Mouse (Mus musculus) liver, adult (tissue): ENCODE data around the gene Olfr94.
"Not testable (repeated sequence)": the region's sequence is repeated elsewhere in the genome, so short reads cannot be mapped to it uniquely, and the experiment has no call there.

Source experiments
- GATA4 ChIP-seq: IDR thresholded peaks from 2 replicates; pipeline ENCODE4 v1.6.1; 2014; ENCODE audit warnings: mild to moderate bottlenecking, low read length; ENCODE audit not compliant: insufficient replicate concordance

Gene Olfr94

DNA sequence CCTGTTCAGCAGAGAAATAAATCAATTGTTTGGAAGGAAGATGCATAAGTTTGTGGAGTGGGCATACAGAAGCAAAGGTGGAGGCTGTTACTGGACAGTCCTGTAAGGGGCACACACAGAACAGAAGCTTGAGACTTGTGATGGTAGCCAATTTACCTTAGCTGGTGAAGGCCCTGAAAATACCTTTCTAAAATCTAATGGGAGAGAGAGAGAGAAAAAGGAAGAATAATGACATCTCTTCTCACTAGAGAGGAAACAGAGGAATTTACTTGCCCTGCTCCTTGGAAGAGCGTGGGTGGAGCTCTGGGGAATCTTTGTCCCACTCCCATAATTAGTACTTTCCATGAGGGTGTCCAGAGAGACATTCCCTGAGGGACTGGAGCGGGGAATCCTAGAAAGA, at the start of gene Olfr94:
TSS of gene Olfr94 (minus strand) at position 101 of the 400 bp plus-strand sequence.
- TF ChIP-seq GATA4, result no peak

DNA sequence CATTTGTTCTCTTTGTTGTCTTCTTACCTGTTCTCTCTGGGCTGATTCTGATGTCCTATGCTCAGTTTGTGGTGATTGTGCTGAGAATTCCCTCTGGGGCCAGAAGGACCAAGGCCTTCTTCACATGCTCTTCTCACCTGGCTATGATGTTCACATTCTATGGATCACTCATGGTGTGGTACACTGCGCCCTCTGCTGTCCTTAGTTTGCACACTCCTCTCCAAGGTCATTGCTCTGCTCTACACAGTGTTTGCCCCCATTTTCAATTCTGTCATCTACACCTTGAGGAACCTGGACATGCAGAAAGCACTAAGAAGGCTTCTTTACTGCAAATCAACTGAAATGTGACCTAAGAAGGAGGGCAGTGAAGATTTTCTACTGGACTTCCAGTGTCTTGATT, 49.8 kb upstream of the Olfr94 start:
- no peak for TF ChIP-seq GATA4

DNA sequence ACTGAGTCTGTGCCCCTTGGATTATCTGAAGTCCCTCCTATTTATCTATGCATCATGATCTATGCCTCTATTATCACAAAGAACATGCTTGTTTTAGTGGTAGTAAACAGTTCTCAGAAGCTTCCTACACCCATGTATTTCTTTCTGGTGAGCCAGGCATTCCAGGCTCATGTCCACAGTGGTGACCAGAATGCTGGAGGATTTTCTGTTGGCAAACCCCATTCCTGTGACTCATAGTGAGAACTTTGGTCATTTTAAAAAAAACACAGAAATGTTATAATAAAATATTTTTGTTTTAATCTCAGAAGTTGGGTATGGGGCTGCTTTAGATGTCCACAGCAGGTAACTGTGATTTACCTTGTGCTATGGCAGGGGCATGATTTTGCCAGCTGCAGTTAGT, 48.7 kb upstream of the Olfr94 start:
- no peak for TF ChIP-seq GATA4

DNA sequence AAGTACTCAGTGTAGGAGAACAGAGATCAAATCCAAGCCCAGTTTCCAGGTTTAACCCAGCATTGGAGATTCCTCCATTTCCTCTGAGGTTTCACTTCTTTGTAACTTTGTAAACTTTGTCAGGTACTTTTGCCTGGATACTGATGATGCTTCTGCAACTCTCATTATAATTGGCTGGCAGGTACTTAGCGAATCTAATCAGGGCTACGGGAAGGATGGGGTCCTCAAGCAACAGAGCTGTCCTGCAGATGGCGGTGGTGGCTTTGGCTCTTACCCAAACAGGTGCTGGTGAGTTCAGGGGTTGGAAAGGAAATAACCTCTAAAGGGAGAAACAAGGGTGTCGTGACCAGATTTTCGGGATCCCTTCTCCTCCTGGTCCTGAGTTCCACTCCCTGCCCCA, 45.9 kb upstream of the Olfr94 start:
- no peak for TF ChIP-seq GATA4

DNA sequence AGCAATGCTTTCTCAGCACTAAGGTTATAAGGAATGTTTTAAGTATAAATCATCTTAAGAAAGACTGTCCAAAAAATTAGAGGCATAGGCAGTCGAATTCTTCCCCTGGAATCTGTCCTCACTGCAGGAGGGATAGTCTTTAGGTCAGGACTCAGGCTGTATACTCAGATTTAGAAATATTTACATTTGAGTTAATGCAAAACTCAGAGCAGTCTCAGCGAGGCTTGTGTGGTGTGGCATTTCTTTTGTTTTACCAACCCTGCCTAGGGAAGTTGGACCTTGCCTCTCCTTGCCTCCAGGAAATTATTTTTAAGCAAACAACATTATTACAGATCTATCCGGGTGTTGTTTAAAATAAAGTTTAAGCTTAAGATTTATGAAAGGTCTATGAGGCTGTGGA, 41.4 kb upstream of the Olfr94 start:
- no peak for TF ChIP-seq GATA4

DNA sequence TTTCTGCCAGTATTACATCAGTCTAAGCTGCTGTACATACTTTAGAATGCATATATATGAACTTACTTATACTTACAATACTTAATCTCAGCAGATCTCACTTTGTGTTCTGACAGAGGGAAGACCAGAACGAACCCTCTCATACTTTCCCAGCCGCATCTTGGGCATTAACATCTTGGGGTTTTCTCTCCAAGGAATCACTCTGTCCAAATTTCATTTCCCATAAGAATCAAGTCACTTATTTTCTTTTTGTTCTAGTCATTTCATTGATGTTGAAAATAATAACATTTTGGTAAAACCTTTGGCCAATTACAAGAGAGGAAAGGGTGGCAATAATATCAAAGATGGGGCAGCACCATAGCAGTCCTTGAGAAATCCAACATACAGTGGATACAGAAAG, 36.4 kb upstream of the Olfr94 start, which contains the start of gene Olfr97:
TSS of gene Olfr97 (minus strand) at position 101 of the 400 bp plus-strand sequence.
- not testable (repeated sequence) for TF ChIP-seq GATA4

DNA sequence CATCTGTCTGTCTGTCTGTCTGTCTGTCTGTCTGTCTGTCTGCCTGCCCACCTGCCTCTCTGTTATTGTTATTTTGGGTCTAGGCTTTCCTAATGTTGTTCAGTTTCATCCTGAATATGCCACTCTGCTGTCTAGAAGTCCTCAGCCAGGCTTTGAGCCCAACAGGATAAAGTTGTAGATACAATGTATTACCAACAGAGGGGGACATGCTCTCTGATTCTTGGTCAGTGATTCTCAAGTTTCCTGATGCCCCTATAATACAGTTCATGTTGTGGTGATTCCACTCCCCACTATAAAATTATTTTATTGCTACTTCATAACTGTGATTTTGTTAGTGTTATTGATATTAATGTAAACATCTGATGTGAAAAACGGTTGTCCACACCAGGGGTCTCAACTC, 21.1 kb upstream of the Olfr94 start:
- no peak for TF ChIP-seq GATA4

DNA sequence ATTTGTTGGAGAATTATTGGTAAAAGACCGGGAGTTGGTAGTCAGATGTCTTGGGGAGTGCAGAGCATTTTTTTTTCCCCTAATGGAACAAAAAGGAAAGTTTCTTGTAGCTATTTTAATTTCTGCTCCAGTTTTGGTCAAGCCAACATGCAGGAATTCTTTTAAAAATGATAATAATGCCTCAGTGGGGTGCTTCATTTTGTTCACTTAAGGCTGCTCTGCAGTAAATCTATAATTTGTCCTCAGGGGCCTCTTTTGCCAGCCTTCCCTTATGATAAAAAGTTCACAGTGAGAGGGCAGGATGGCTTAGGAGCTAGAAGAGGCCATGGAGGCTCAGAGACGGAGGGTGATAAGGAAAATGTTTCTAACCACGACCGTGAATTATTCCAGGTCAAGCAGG, 19.1 kb upstream of the Olfr94 start, which contains the start of gene Olfr96:
TSS of gene Olfr96 (plus strand) at position 301 of the 400 bp plus-strand sequence.
- no peak for TF ChIP-seq GATA4

DNA sequence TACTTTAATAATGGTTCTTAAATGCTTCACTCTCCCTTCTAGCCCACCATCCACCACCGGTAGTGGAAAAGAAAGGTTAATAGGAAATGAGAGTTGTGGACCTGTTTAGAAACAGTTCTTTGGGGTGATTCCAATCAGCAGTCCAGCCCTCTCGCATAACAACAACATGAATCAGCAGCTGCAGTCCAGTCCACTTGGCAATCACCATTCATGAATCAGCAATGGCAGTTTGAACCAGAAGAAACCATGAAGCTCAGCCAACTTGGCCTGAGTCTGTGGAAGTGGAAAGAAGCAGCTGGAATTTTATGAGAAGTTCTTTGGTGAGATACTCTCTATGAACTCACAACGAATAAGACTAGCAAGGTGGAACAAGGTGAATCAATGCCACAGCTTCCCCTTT, 17.7 kb upstream of the Olfr94 start:
- TF ChIP-seq GATA4, result no peak

DNA sequence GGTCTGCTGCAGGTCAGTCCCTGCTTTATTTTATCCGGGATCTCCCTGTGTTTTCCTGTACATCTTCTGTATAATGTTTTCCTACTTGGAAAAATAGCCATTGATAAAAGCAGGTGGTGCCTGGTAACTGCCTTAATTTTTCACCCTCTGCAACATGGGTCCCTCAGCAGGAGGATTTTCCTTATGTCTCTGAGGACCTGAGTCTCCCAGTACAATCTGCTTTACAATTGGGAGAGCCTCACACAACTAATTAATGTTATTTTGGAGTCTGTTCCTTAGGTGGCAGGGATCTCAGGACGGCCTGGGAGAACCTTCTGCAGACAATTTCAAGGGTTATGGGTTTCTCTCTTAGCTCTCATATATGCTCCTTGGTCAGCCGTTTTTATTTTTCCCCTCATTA, 12.2 kb upstream of the Olfr94 start, which contains the start of gene Olfr95:
TSS of gene Olfr95 (minus strand) at position 101 of the 400 bp plus-strand sequence.
- TF ChIP-seq GATA4, result no peak

DNA sequence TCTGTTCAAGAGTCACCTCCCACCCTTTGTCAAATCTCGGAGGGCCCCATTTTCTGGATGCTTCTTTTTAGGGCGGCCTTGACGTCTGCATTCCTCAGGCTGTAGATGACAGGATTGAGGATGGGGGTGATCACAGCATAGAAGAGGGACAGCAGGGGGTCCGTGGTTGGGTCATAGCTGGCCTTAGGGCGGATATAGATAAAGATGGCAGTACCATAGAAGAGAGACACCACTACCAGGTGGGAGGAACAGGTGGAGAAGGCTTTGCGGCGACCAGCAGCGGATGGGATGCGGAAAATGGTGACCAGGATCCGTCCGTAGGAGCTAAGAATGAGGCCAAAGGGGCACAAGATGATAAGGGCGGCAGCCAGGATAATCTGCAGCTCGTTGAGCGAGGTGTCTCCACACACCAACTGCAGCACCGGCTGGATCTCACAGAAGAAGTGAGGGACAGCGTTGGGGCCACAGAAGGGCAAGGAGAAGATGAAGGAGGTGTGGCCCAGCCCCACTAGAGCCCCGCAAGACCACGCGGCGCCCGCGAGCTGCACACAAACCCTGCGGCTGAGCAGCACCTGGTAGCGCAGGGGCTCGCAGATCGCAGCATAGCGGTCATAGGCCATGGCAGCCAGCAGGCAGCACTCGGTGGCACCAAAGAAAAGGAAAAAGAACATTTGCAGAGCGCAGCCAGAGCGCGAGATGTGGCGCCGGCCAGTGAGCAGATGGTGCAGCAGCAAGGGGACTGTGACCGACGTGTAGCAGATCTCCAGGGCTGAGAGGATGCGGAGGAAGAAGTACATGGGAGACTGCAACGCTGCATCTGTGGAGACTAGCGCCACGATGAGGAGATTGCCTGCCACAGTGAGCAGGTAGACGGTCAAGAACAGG, 10.3 kb upstream of the Olfr94 start:
- TF ChIP-seq GATA4, result no peak

DNA sequence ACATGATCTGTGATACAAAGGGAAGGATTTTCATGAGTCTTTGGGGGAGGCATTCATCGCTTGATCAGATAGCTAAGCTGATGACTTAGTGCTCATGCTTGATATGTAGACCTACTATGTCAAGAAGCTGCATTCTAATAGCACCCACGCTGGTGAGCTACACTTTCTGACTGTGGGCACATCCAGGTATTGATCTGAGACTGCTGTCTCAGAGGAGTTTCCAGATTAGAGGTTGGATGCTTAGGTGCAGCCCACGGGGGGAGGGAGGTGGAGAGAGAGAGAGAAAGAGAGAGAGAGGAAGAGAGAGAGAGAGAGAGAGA, 3.1 kb upstream of the Olfr94 start:
- no peak for TF ChIP-seq GATA4

DNA sequence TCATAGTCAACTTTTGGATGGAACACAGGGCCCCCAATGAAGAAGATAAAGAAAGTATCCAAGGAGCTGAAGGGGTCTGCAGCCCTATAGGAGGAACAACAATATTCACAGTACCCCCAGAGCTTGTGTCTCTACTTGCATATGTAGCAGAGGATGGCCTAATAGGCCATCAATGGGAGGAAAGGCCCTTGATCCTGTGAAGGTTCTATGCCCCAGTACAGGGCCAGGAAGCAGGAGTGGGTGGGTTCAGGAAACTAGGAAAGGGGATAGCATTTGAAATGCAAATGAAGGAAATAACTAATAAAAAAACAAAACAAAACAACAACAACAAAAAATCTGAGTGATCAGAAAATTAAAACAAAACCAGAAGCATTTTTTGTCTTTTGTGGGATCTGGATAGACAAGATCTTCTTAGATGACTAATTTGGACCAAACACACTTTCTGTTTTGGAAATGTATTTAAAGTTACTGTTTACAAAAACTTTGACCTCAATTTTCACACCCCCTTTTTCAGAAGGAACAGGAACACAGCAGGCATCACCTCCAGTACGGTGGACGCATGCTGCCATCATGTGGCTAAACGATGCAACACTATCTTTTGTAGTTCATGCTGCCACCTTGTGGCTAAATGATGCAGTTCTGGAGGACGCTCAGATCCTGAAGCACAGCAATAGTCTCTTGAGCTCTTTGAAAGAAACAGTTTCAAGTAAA, 2.6 kb upstream of the Olfr94 start:
- TF ChIP-seq GATA4, result no peak

DNA sequence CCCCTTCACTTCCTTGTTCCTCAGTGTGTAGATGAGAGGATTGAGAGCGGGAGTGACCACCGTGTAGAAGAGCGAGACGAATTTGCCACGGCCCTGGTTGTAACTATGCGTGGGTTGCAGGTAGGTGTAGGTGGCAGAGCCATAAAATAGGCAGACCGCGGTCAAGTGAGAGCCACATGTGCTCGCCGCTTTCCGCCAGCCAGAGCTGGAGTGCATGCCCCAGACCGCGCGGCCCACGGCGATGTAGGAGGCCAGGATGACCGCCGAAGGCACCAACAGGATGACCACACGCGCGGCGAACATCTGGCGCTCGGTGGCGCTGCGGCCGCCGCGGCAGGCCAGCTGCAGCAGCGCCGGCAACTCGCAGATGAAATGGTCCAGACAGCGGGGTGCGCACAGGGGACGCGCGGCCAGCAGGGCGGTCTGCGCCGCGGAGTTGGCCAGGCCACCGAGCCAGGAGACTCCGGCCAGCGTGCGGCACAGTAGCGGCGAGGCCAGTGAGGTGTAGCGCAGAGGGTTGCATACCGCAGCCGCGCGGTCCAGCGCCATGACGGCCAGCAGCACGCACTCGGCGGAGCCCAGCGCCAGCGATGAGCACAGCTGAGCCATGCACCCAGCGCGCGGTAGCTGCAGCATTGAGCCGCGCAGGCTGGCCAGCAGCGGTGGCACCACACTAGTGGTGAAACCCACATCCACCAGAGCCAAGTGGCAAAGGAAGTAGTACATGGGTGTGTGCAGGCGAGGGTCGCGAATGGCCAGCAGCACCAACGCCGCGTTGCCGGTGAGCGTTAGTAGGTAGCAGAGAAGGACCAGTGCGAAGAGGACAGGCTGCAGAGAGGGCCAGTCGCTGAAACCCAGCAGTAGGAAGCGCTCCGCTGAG, 3.7 kb downstream of the Olfr94 start:
- no peak for TF ChIP-seq GATA4

DNA sequence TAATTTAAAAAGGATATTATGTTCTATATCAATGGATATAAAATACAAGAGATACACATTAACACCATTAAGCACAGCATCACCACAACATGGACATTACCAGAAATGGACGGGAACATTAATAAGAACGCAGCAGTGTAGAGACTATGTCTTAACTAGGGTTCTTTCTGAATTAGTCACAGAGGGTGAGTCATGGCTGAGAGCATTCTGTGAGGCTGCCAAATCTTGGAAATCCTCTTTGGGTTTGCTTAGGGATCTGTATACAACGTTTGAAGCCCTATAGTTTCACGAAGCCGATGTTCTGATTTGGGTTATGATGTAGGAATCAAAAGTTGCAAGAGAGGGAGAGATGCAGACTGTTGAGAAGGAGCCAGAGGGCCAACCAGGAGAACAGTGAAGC, 6.0 kb downstream of the Olfr94 start:
- no peak for TF ChIP-seq GATA4
